Mouse (Mus musculus) G1E (cell line): ENCODE results near the gene Rnf157. TPM values are rescaled to one million over a fixed set of nuclear protein-coding genes. Genes with fewer than 3 reads are reported as not detected.

ENCODE experiments used
- ATAC-seq: 2 replicates; pipeline ENCODE4 v1.8.0; 2016; ENCODE audit warnings: mild to moderate bottlenecking; ENCODE audit not compliant: insufficient number of reproducible peaks, poor library complexity, low FRiP score, severe bottlenecking; ENCODE audit errors: extremely low read depth
- DNase-seq: peaks from one replicate; pipeline ENCODE4 v3.0.0; 2012; ENCODE audit warnings: low spot score
- H3K27me3 ChIP-seq: 2 replicates; pipeline ENCODE4 v1.6.1; 2012; ENCODE audit warnings: mild to moderate bottlenecking, low read length, inconsistent platforms; ENCODE audit not compliant: insufficient read depth
- H3K36me3 ChIP-seq: replicated peaks from 2 replicates; pipeline ENCODE3; 2012; ENCODE audit warnings: mild to moderate bottlenecking, inconsistent platforms
- H3K4me1 ChIP-seq: 2 replicates; pipeline ENCODE4 v1.6.1; 2012; ENCODE audit warnings: low read depth, low read length, inconsistent platforms, mixed read lengths; ENCODE audit not compliant: insufficient read depth
- H3K4me3 ChIP-seq: 2 replicates; pipeline ENCODE4 v1.5.1; 2012; ENCODE audit warnings: low read depth, mild to moderate bottlenecking, inconsistent platforms, low read length, moderate library complexity, mixed read lengths
- H3K9me3 ChIP-seq: replicated peaks from 2 replicates; pipeline ENCODE4 v1.6.1; 2012; ENCODE audit warnings: inconsistent platforms
- CTCF ChIP-seq: IDR thresholded peaks from 2 replicates; pipeline ENCODE4 v1.5.1; 2012; ENCODE audit warnings: low read depth, low read length, inconsistent platforms, mixed read lengths
- GATA1 ChIP-seq: IDR thresholded peaks from 2 replicates; pipeline ENCODE4 v1.6.1; 2012; ENCODE audit warnings: borderline replicate concordance, low read length, inconsistent platforms, mixed read lengths
- GATA2 ChIP-seq: IDR thresholded peaks from 2 replicates; pipeline ENCODE4 v1.6.1; 2012; ENCODE audit warnings: low read depth, low read length, inconsistent platforms, borderline replicate concordance
- POLR2AphosphoS5 ChIP-seq: IDR thresholded peaks from 2 replicates; pipeline ENCODE4 v1.6.1; 2012; ENCODE audit warnings: low read depth, low read length, inconsistent platforms; ENCODE audit not compliant: insufficient replicate concordance
- TAL1 ChIP-seq: conservative IDR thresholded peaks from 2 replicates; pipeline ENCODE4 v1.6.1; 2012; ENCODE audit warnings: low read depth, low read length, inconsistent platforms, mixed read lengths
- polyA plus RNA-seq: library from polyadenylated mRNA; stranded (reverse); fragments of >175 nt; gene quantifications from 2 replicates; pipeline ENCODE4 v1.2.3, GENCODE M21; 2012
- total RNA-seq, 2 experiments: library from RNA; stranded (forward) in 1 of 2; stranded (reverse) in 1 of 2; fragments of 200-1000 nt in 1 of 2; fragments of >200 nt in 1 of 2; fragmentation: Nextera tagmentation in 1 of 2; gene quantifications; 2 replicates each; pipeline ENCODE4 v1.2.3; 2014 to 2017

Rnf157 gene
- total and polyA plus RNA-seq, 3 experiments = 7.1 to 23.7 (median 10.0) TPM

DNA sequence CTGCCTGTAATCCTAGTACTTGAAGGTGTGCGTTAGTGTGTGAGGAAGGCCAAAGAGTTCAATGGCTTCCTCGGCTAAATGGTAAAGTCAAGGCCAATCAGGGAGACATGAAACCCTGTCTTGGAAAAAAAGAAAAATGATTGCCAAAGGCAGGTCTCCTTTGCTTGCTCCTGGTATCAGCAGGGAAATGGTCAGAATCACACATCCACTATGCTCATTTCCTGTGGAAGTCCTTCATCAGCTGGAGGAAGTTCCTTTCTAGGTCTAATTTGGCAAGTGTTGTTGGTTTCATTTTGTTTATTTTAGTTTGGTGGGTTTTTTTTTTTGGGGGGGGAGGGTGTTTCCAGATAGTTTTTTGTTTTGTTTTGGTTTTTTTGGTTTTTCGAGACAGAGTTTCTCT is 3.8 kb downstream of the Rnf157 start:
- no peak for ATAC-seq

DNA sequence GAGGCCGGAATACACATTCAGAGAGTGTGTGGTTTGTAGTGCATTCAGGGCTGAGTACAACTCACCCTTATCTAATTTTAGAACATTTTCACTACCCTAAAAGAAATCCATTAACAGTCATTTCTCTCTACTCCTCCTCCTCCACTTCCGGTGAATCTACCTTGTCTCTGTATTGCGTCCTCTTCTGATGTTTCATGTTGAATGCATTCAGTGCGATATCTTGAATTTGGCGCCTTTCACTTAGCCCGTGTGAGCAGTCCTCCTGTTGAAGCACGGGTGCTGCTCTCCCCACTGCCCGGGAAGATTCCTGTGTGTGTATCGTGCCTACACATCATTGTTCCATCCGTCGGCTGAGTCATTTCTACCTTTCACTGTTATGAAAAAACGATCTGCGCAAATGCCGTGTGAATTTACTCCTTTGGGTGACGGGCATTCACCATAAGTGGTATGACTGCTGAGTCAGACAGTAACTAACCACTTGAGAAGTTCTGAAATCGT is 6.6 kb downstream of the Rnf157 start:
- no peak for DNase-seq
- Histone ChIP-seq H3K27me3 (no peaks in the 10 kb centered on the region), H3K4me1 (peaks cover 3% of the 10 kb centered on the region; the same call in 1 of the 2 replicates), H3K4me3 (no peak overlapping the region), H3K9me3 (no peaks in the 10 kb centered on the region), H3K36me3 (peaks cover 14% of the 10 kb centered on the region)
- no peak for ATAC-seq
- TF ChIP-seq CTCF (no peak), GATA1 (no peak), TAL1 (no peak), POLR2AphosphoS5 (no peak), GATA2 (no peak)

More for the DNA sequence above, 3.8 kb downstream of the Rnf157 start:
- peaks cover 14% of the 10 kb centered on the region for H3K9me3 ChIP-seq
- H3K27me3 ChIP-seq = peaks cover 17% of the 10 kb centered on the region
- DNase-seq = no peak
- no peak overlapping the region for H3K4me3 ChIP-seq
- no peak for TF ChIP-seq GATA2
- TF ChIP-seq TAL1 = no peak
- no peak for TF ChIP-seq POLR2AphosphoS5
- no peak for TF ChIP-seq GATA1
- peaks cover 4% of the 10 kb centered on the region for H3K36me3 ChIP-seq
- H3K4me1 ChIP-seq = peaks cover 25% of the 10 kb centered on the region

DNA sequence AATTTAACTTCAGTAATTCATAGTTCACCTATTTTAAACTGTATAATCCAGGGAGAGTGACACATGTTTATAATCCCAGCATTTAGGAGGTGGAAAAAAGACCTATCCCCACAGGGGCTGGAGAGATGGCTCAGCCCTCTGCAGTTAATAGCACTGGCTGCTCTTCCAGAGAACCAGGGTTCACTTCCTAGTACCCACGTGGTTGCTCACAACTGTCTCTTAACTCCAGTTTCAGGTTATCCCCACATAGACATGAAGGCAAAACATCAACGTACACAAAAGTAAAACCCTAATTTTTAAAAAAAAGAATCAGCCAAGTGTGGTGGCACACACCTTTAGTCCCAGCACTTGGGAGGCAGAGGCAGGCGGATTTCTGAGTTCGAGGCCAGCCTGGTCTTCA is 7.2 kb downstream of the Rnf157 start:
- Histone ChIP-seq H3K36me3 (peaks cover 14% of the 10 kb centered on the region), H3K27me3 (no peaks in the 10 kb centered on the region), H3K4me1 (peaks cover 3% of the 10 kb centered on the region; the same call in 1 of the 2 replicates), H3K4me3 (no peak overlapping the region), H3K9me3 (no peaks in the 10 kb centered on the region)
- no peak for ATAC-seq
- TF ChIP-seq CTCF (no peak), POLR2AphosphoS5 (no peak), GATA2 (no peak), GATA1 (no peak), TAL1 (no peak)
- no peak for DNase-seq

DNA sequence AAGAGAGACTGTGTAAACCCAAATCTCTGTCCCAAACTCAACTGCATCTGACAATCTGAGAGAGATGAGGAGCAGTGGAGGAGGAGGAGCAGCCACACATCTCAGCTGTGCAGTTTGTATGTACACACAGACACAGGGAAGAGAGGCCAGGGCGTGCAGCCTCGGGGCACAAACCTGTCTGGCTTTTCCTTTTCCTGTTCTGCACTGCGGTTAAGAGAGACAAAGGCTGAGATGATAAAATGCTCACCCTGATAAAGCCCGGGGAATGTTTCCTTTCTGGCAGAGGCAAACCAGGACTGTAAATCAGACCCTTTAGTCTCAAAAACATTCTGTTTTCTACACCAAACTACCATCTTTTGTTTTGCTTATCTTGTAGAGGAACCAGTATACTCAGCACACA is 12.3 kb downstream of the Rnf157 start:
- no peak for DNase-seq
- H3K4me1 ChIP-seq = no peaks in the 10 kb centered on the region
- ATAC-seq = no peak

DNA sequence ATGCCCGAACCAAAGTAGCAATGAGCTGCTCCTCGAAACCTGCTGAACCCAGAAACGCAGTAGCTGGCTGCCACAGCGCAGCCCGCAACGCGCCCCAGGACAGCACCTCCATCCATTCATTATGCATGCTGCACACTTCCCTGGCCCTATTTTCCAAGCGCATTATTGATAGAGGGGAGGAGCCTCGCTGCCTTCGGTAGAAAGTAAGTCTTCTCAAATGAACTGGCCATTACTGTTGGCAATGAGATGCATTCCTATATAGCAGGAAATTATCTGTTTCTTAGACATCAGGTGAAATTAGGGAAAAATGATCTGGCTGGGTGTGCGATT is 14.5 kb downstream of the Rnf157 start:
- DNase-seq (no peak), ATAC-seq (no peak)
- H3K4me3 ChIP-seq = no peak overlapping the region
- H3K4me1 ChIP-seq = no peaks in the 10 kb centered on the region
- TF ChIP-seq GATA1 (no peak), TAL1 (no peak), CTCF (no peak), GATA2 (no peak), POLR2AphosphoS5 (no peak)
- no peaks in the 10 kb centered on the region for H3K9me3 ChIP-seq
- H3K27me3 ChIP-seq = peaks cover 7% of the 10 kb centered on the region; the same call in 1 of the 2 replicates
- peaks cover 8% of the 10 kb centered on the region for H3K36me3 ChIP-seq

More for the DNA sequence above, 12.3 kb downstream of the Rnf157 start:
- no peak for TF ChIP-seq GATA2
- Histone ChIP-seq H3K9me3 (no peaks in the 10 kb centered on the region), H3K4me3 (no peak overlapping the region), H3K27me3 (peaks cover 7% of the 10 kb centered on the region; the same call in 1 of the 2 replicates), H3K36me3 (peaks cover 12% of the 10 kb centered on the region)

DNA sequence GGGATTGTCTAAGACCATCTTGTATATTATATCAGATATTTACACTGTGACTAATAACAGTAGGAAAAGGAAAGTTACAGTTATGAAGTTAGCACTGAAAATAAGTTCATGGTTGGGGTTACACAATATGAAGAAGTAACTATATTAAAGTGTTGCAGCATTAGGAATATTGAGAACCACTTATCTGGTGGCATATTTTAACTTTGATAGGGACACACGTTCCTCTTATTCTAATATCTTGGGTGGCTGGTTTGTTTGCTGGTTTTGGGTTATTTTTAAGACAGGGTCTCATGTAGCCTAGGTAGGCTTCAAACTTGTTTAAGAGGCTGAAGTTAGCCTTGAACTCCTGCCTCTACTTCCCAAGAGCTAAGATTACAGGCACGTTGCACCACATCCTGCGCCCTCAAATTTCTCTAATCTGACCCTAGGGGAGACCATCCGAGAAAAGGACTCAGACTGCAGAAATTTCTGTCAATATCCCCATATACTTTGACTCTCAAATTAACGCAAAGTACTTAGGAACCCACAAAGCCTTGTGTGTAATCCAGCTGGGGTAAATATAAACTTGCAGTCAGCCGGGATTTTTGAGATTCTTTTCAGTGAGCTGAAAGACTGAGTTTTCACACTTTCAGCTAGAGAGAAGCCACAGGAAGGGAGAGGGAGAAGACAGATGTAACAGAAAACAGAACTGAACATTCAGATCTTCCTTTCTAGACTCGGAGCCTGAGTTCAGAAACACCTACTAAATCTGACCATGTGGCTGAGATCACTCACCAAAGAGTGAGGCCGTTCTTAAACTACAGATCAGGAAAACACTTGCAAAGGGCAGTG is 15.1 kb downstream of the Rnf157 start:
- Histone ChIP-seq H3K36me3 (peaks cover 3% of the 10 kb centered on the region), H3K4me3 (no peak overlapping the region), H3K4me1 (no peaks in the 10 kb centered on the region), H3K27me3 (peaks cover 7% of the 10 kb centered on the region; the same call in 1 of the 2 replicates), H3K9me3 (no peaks in the 10 kb centered on the region)
- TF ChIP-seq CTCF (no peak), GATA1 (no peak), TAL1 (no peak), GATA2 (no peak), POLR2AphosphoS5 (no peak)
- no peak for DNase-seq
- no peak for ATAC-seq
